In genomic region chr4:140964620-140965019, GRCm38 (mm10) we compare ENCODE assay signal across 8 mouse cellular contexts. TPM values are rescaled to one million over a fixed set of nuclear protein-coding genes. Genes with fewer than 3 reads are reported as not detected.
A peak's percentile ranks its signal among the peaks of the same experiment; 100 is the strongest.
DNase-seq lines count a peak whose midpoint lies in the region; ATAC-seq and TF ChIP-seq lines count a peak whose summit lies in the region.

No protein-coding gene starts in this region.

- 16% methylated on average over 7 of the region's 7 CpGs for WGBS in kidney, embryonic 16.5 days
- WGBS in forebrain, embryonic 14.5 days = 9% methylated on average over 7 of the region's 7 CpGs
- WGBS in limb, embryonic 10.5 days = 28% methylated on average over 7 of the region's 7 CpGs
- 4% methylated on average over 7 of the region's 7 CpGs for WGBS in midbrain, postnatal 0 days
- WGBS in stomach, postnatal 0 days = 14% methylated on average over 7 of the region's 7 CpGs

- H3K9me3 ChIP-seq in kidney, embryonic 16.5 days (ENCODE audit: low read length) = no peaks in the 10 kb centered on the region
- no peaks in the 10 kb centered on the region for H3K9me3 ChIP-seq in forebrain, embryonic 14.5 days (replicated peaks; ENCODE audit: control insufficient read depth, low read length)
- no peaks in the 10 kb centered on the region for H3K9me3 ChIP-seq in limb, embryonic 10.5 days (replicated peaks)
- no peaks in the 10 kb centered on the region for H3K9me3 ChIP-seq in midbrain, postnatal 0 days (ENCODE audit: low read length)
- H3K9me3 ChIP-seq in stomach, postnatal 0 days (ENCODE audit: control insufficient read depth, low read length) = no peaks in the 10 kb centered on the region

- no peak overlapping the region for H3K4me3 ChIP-seq in kidney, embryonic 16.5 days (ENCODE audit: low read length)
- no peak overlapping the region for H3K4me3 ChIP-seq in forebrain, embryonic 14.5 days (ENCODE audit: low read depth, low read length)
- H3K4me3 ChIP-seq in limb, embryonic 10.5 days = no peak overlapping the region
- no peak overlapping the region for H3K4me3 ChIP-seq in midbrain, postnatal 0 days (ENCODE audit: low read depth, low read length)
- no peak overlapping the region for H3K4me3 ChIP-seq in stomach, postnatal 0 days (ENCODE audit: low read depth, low read length)

- no peak overlapping the region for H3K27ac ChIP-seq in kidney, embryonic 16.5 days (ENCODE audit: low read length)
- H3K27ac ChIP-seq in forebrain, embryonic 14.5 days (ENCODE audit: low read depth, low read length) = no peak overlapping the region
- no peak overlapping the region for H3K27ac ChIP-seq in limb, embryonic 10.5 days
- H3K27ac ChIP-seq in midbrain, postnatal 0 days (ENCODE audit: low read depth, low read length) = 0 out of 2 replicates have a peak overlapping the region, but pooled peaks have one; percentile 44
- H3K27ac ChIP-seq in stomach, postnatal 0 days (replicated peaks) = no peak overlapping the region

- DNase-seq in kidney, adult 11 months = peak; percentile 78
- peak; percentile 66 for DNase-seq in c-Kit-positive CD71-negative TER-119-negative erythroid progenitor cells, embryonic 14.5 days (ENCODE audit: low read depth)
- peak; percentile 89 for DNase-seq in forebrain, embryonic 14.5 days (ENCODE audit: low spot score)
- DNase-seq in induced T-regulatory cell, adult 2 months (ENCODE audit: low read depth) = peak; percentile 91
- DNase-seq in limb, embryonic 10.5 days (ENCODE audit: low spot score) = peak; percentile 74
- DNase-seq in midbrain, postnatal 0 days (ENCODE audit: low spot score) = peak; percentile 89
- peak; percentile 74 for DNase-seq in stomach, postnatal 0 days (ENCODE audit: low spot score)

- ATAC-seq in kidney, embryonic 16.5 days (ENCODE audit: low FRiP score, low TSS enrichment) = no peak
- peak; percentile 13; the same call in 1 of the 2 replicates for ATAC-seq in forebrain, embryonic 14.5 days
- no peak for ATAC-seq in midbrain, postnatal 0 days (ENCODE audit: low FRiP score)
- no peak for ATAC-seq in stomach, postnatal 0 days (ENCODE audit: low FRiP score, low TSS enrichment)

- peaks cover 24% of the 10 kb centered on the region for H3K4me1 ChIP-seq in kidney, embryonic 16.5 days (ENCODE audit: insufficient read depth, low read length)
- H3K4me1 ChIP-seq in forebrain, embryonic 14.5 days (ENCODE audit: control insufficient read depth, insufficient read depth, low read length) = peaks cover 15% of the 10 kb centered on the region
- peaks cover 34% of the 10 kb centered on the region for H3K4me1 ChIP-seq in limb, embryonic 10.5 days
- peaks cover 14% of the 10 kb centered on the region; the same call in 1 of the 2 replicates for H3K4me1 ChIP-seq in midbrain, postnatal 0 days (ENCODE audit: insufficient read depth, low read length)
- no peaks in the 10 kb centered on the region for H3K4me1 ChIP-seq in stomach, postnatal 0 days (replicated peaks; ENCODE audit: control insufficient read depth, insufficient read depth)

- no peak overlapping the region for H3K9ac ChIP-seq in kidney, embryonic 16.5 days (replicated peaks; ENCODE audit: low read length)
- 0 out of 2 replicates have a peak overlapping the region, but pooled peaks have one; percentile 7 for H3K9ac ChIP-seq in forebrain, embryonic 14.5 days (ENCODE audit: low read length)
- no peak overlapping the region for H3K9ac ChIP-seq in midbrain, postnatal 0 days (replicated peaks; ENCODE audit: low read length, poor library complexity, severe bottlenecking)
- no peak overlapping the region for H3K9ac ChIP-seq in stomach, postnatal 0 days (ENCODE audit: low read length)

- no peak overlapping the region for H3K4me2 ChIP-seq in kidney, embryonic 16.5 days (replicated peaks; ENCODE audit: low read depth, low read length)
- no peak overlapping the region for H3K4me2 ChIP-seq in forebrain, embryonic 14.5 days (ENCODE audit: low read length)
- H3K4me2 ChIP-seq in midbrain, postnatal 0 days (ENCODE audit: low read depth, low read length, poor library complexity, severe bottlenecking) = no peak overlapping the region
- H3K4me2 ChIP-seq in stomach, postnatal 0 days (replicated peaks; ENCODE audit: low read depth) = no peak overlapping the region

- H3K27me3 ChIP-seq in kidney, embryonic 16.5 days (ENCODE audit: insufficient read depth, low read length) = no peaks in the 10 kb centered on the region
- H3K27me3 ChIP-seq in forebrain, embryonic 14.5 days (replicated peaks; ENCODE audit: control insufficient read depth, insufficient read depth, low read length) = no peaks in the 10 kb centered on the region
- H3K27me3 ChIP-seq in limb, embryonic 10.5 days (ENCODE audit: low read depth, poor library complexity, severe bottlenecking) = no peaks in the 10 kb centered on the region
- no peaks in the 10 kb centered on the region for H3K27me3 ChIP-seq in midbrain, postnatal 0 days (ENCODE audit: insufficient read depth, low read length)
- H3K27me3 ChIP-seq in stomach, postnatal 0 days (ENCODE audit: control insufficient read depth, insufficient read depth, low read length) = no peaks in the 10 kb centered on the region

- TF ChIP-seq CTCF in midbrain, postnatal 0 days (IDR thresholded peaks at IDR 0.05) = peak; percentile 93
- peak; percentile 92 for TF ChIP-seq CTCF in stomach, postnatal 0 days (IDR thresholded peaks at IDR 0.05; ENCODE audit: low read depth)

- H3K36me3 ChIP-seq in kidney, embryonic 16.5 days (ENCODE audit: insufficient read depth, low read length) = peaks cover 8% of the 10 kb centered on the region; the same call in 1 of the 2 replicates
- H3K36me3 ChIP-seq in forebrain, embryonic 14.5 days (ENCODE audit: control insufficient read depth, insufficient read depth, low read length) = peaks cover 27% of the 10 kb centered on the region
- H3K36me3 ChIP-seq in limb, embryonic 10.5 days = peaks cover 42% of the 10 kb centered on the region
- peaks cover 19% of the 10 kb centered on the region for H3K36me3 ChIP-seq in midbrain, postnatal 0 days (ENCODE audit: insufficient read depth, low read length)
- peaks cover 2% of the 10 kb centered on the region; the same call in 1 of the 2 replicates for H3K36me3 ChIP-seq in stomach, postnatal 0 days (ENCODE audit: control insufficient read depth, insufficient read depth, low read length)

- TF ChIP-seq EP300 in stomach, postnatal 0 days (optimal IDR thresholded peaks at IDR 0.05) = no peak

RNA-seq across cellular contexts. Expression of gene Sdhb, which starts 3.6 kb away (rescaled TPM):
- 520 and 550 TPM in 2 replicates for polyA plus RNA-seq in kidney, embryonic 16.5 days (2015; fragmentation: Nextera tagmentation; extraction: Ambion mirVana)
- polyA plus RNA-seq in forebrain, embryonic 14.5 days (2014; fragmentation: Nextera tagmentation; extraction: Ambion mirVana) = 508 and 541 TPM in 2 replicates
- 428 and 436 TPM in 2 replicates for polyA plus RNA-seq in limb, embryonic 10.5 days (2016; fragmentation: Nextera tagmentation; extraction: Ambion mirVana)
- total RNA-seq in midbrain, postnatal 0 days (2014; rRNA removed) = 194 and 243 TPM in 2 replicates
- 529 and 575 TPM in 2 replicates for polyA plus RNA-seq in midbrain, postnatal 0 days (2015; fragmentation: Nextera tagmentation; extraction: Ambion mirVana)
- polyA plus RNA-seq in stomach, postnatal 0 days (2015; fragmentation: Nextera tagmentation; extraction: Ambion mirVana) = 374 and 382 TPM in 2 replicates

RNA-seq across cellular contexts. Expression of gene Atp13a2, which starts 22.1 kb away (rescaled TPM):
- polyA plus RNA-seq in kidney, embryonic 16.5 days (2015; fragmentation: Nextera tagmentation; extraction: Ambion mirVana) = 48.9 and 50.7 TPM in 2 replicates
- 79.9 and 110 TPM in 2 replicates for polyA plus RNA-seq in forebrain, embryonic 14.5 days (2014; fragmentation: Nextera tagmentation; extraction: Ambion mirVana)
- polyA plus RNA-seq in limb, embryonic 10.5 days (2016; fragmentation: Nextera tagmentation; extraction: Ambion mirVana) = 33.9 and 44.0 TPM in 2 replicates
- total RNA-seq in midbrain, postnatal 0 days (2014; rRNA removed) = 379 and 419 TPM in 2 replicates
- 182 and 201 TPM in 2 replicates for polyA plus RNA-seq in midbrain, postnatal 0 days (2015; fragmentation: Nextera tagmentation; extraction: Ambion mirVana)
- 14.4 and 15.9 TPM in 2 replicates for polyA plus RNA-seq in stomach, postnatal 0 days (2015; fragmentation: Nextera tagmentation; extraction: Ambion mirVana)

RNA-seq across cellular contexts. Expression of gene Mfap2, which starts 45.6 kb away (rescaled TPM):
- polyA plus RNA-seq in kidney, embryonic 16.5 days (2015; fragmentation: Nextera tagmentation; extraction: Ambion mirVana) = 442 and 470 TPM in 2 replicates
- 255 and 287 TPM in 2 replicates for polyA plus RNA-seq in forebrain, embryonic 14.5 days (2014; fragmentation: Nextera tagmentation; extraction: Ambion mirVana)
- polyA plus RNA-seq in limb, embryonic 10.5 days (2016; fragmentation: Nextera tagmentation; extraction: Ambion mirVana) = 444 and 521 TPM in 2 replicates
- total RNA-seq in midbrain, postnatal 0 days (2014; rRNA removed) = 19.5 and 32.4 TPM in 2 replicates
- polyA plus RNA-seq in midbrain, postnatal 0 days (2015; fragmentation: Nextera tagmentation; extraction: Ambion mirVana) = 103 and 104 TPM in 2 replicates
- 244 and 247 TPM in 2 replicates for polyA plus RNA-seq in stomach, postnatal 0 days (2015; fragmentation: Nextera tagmentation; extraction: Ambion mirVana)

RNA-seq across cellular contexts. Expression of gene Padi2, which starts 58.5 kb away (rescaled TPM):
- 18.1 and 24.3 TPM in 2 replicates for polyA plus RNA-seq in kidney, embryonic 16.5 days (2015; fragmentation: Nextera tagmentation; extraction: Ambion mirVana)
- 0.27 and 0.31 TPM in 2 replicates for polyA plus RNA-seq in forebrain, embryonic 14.5 days (2014; fragmentation: Nextera tagmentation; extraction: Ambion mirVana)
- 0.05 and 0.33 TPM in 2 replicates for polyA plus RNA-seq in limb, embryonic 10.5 days (2016; fragmentation: Nextera tagmentation; extraction: Ambion mirVana)
- total RNA-seq in midbrain, postnatal 0 days (2014; rRNA removed) = 3.1 and 7.1 TPM in 2 replicates
- polyA plus RNA-seq in midbrain, postnatal 0 days (2015; fragmentation: Nextera tagmentation; extraction: Ambion mirVana) = 2.7 and 3.3 TPM in 2 replicates
- polyA plus RNA-seq in stomach, postnatal 0 days (2015; fragmentation: Nextera tagmentation; extraction: Ambion mirVana) = 0.64 and 0.69 TPM in 2 replicates
